Mouse (Mus musculus) inflammation-experienced regulatory T-cells, adult 16 weeks (primary cell): ENCODE data around the gene Prkaa2. TPM values are rescaled to one million over a fixed set of nuclear protein-coding genes. Genes with fewer than 3 reads are reported as not detected.

Source experiments
- polyA plus RNA-seq: library from polyadenylated mRNA; unstranded; fragments of 100-300 nt; shearing (Covaris generic); gene quantifications from one replicate; pipeline ENCODE4 v1.2.1, GENCODE M21; 2017

Gene Prkaa2
- not detected for polyA plus RNA-seq

DNA sequence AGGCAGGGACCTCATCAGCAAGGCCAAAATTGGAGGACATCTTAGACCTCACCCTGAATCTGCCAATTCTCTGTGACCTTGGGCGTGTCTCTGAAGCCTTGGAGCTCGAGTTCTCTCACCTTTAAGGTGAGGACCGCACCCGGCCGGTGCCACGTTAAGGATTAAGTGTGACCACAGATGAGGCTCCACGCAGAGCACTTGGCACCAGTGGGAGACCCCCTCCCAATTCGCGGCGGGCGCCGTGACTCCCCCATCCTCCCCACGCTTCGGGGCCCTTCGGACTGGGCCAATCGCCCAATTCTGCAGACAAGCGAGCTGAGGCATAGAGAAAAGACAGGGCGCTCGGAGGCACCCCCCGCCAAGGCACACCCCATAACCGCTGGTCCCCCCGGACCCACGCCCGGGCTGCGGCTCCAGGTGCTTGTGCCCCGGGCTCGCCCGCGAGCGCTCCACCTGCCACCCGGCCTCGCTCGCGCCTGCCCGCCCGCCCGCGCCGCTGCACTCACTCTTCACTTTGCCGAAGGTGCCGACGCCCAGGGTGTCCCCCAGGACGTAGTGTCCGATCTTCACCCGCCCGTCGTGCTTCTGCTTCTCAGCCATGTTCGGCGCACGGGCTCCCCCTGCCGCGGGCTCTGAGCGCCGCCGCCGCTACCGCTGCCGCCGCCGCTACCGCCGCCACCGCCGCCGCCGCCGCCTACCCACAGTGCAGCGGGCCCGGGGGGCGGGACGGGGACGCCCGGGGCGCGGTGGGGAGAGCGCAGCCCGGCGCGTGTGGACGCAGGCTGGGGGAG, at the start of gene Prkaa2:
Prkaa2 (minus strand) TSS at position 692 of the 791 bp plus-strand sequence.

DNA sequence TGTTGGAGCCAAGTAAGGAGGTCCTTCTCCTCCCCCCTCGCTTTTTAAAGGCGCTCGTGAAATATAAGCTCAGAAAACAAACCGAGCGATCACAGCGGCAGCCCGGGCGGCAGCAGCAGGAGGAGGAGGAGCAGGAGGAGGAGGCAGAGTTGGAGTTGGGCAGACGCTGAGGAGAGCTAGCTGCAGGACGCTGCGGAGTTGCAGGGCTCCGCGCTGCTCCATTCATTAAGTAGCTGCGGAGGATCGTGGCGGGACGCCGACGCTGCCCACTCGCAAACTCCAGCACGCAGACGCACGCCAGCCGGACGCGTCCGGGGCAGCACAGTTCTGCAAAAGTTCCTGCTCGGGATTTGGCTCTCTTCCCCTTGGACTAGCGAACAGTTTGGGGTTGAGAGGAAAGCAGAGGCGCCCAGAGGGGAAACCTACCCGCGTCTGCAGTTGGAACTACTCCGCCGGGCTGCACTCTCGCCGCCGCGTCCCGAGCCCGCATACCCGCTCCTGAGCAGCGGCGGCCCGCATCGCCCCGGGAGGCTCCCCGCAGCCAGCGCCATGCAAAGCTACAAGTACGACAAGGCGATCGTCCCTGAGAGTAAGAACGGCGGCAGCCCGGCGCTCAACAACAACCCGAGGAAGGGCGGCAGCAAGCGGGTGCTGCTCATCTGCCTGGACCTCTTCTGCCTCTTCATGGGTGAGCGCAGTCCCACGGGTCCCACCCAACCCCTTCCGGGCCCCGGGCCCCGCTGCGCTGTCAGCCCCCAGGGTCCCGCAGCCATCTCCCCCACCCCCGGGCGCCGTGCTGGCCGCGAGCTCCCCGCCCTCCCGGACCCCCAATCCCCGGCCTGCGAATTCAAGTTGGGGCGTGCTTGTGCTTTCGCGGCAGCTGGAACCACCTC, 47.8 kb upstream of the Prkaa2 start, which contains the start of gene Plpp3:
Plpp3 (plus strand) TSS at position 72 of the 893 bp plus-strand sequence.

Other genes with a start within 250 kb of the Prkaa2 start
- gene C8a, start 233.5 kb downstream of the Prkaa2 start, polyA plus RNA-seq = not detected
- not detected for gene Fyb2, start 196.4 kb downstream of the Prkaa2 start, polyA plus RNA-seq
- gene Plpp3, start 47.5 kb upstream of the Prkaa2 start, polyA plus RNA-seq = 0.45 TPM